Mouse (Mus musculus): ENCODE measurements around the gene Dab2ip. TPM values are rescaled to one million over a fixed set of nuclear protein-coding genes. Genes with fewer than 3 reads are reported as not detected.

Dab2ip gene
- total and polyA plus RNA-seq, 3 experiments: 4.9 to 15.6 (median 7.8) TPM

DNA sequence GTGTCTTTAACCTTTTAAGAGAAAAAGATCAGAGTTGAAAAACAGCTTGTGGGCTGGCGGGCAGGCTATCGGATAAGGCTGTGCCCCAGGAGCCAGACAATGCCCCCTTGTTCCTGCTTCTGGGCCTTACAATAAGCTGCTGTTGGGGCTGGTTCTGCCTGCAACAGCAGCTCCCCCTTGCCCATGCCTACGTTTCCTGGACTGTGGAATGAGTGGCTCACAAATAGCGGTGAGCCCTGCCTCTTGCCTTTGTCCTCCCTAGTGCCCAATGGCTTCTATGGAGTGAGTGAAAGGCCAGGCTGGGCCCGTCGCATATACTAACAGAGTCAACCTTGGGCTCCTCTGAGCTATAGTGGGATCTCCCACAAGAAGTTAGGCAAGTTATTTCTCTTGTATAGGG lies 144.5 kb downstream of the Dab2ip start:
- H3K4me2 ChIP-seq (ENCODE audit: insufficient read depth, low read depth, poor library complexity, severe bottlenecking): no peak overlapping the region
- H3K9ac ChIP-seq (ENCODE audit: insufficient read depth, low read depth): no peak overlapping the region
- in situ Hi-C loops (cut with MboI; ENCODE audit: low pct_ligation_motif_present, low pct_unique_long_range_greater_than_20kb, low sequenced_read_pairs): no loop called here
- H3K4me3 ChIP-seq (replicated peaks in 1 of 3; ENCODE audit: low read depth in 2 of 3, low read length in 2 of 3, poor library complexity in 1 of 3): no peak overlapping the region
- H3K27ac ChIP-seq (ENCODE audit: insufficient read depth, low read depth): no peak overlapping the region
- peaks cover 0 to 17% of the 10 kb centered on the region in 2 experiments for H3K36me3 ChIP-seq (replicated peaks in 1 of 2; ENCODE audit: control insufficient read depth in 1 of 2, insufficient read depth in 1 of 2, low read length in 1 of 2)
- no peak for TF ChIP-seq POLR2AphosphoS2 (IDR thresholded peaks at IDR 0.05; ENCODE audit: low read depth, low read length)
- TF ChIP-seq E2F4 (IDR thresholded peaks at IDR 0.05; ENCODE audit: insufficient replicate concordance, low read depth, low read length): no peak
- no peak for TF ChIP-seq NRF1 (IDR thresholded peaks at IDR 0.05; ENCODE audit: low read depth, low read length)
- no peak for TF ChIP-seq ZC3H11A (IDR thresholded peaks at IDR 0.05; ENCODE audit: low read depth, low read length)
- TF ChIP-seq MAFK (IDR thresholded peaks at IDR 0.05; ENCODE audit: insufficient replicate concordance, low read length): no peak
- TF ChIP-seq SIN3A (IDR thresholded peaks at IDR 0.05; ENCODE audit: low read length): no peak
- no peak for TF ChIP-seq USF2 (conservative IDR thresholded peaks at IDR 0.05; ENCODE audit: low read depth, low read length)
- no peak for TF ChIP-seq RCOR1 (conservative IDR thresholded peaks at IDR 0.05; ENCODE audit: low read depth, low read length)
- no peak for TF ChIP-seq UBTF (IDR thresholded peaks at IDR 0.05; ENCODE audit: low read depth, low read length)
- no peak for TF ChIP-seq SMC3 (IDR thresholded peaks at IDR 0.05; ENCODE audit: low read depth, low read length)
- TF ChIP-seq JUND (conservative IDR thresholded peaks at IDR 0.05; ENCODE audit: low read depth, low read length): no peak
- TF ChIP-seq JUN (IDR thresholded peaks at IDR 0.05; ENCODE audit: insufficient read depth, low read depth, low read length): no peak
- no peak for TF ChIP-seq ZNF384 (IDR thresholded peaks at IDR 0.05; ENCODE audit: low read depth, low read length)
- no peak for TF ChIP-seq MEF2A (IDR thresholded peaks at IDR 0.05; ENCODE audit: borderline replicate concordance, low read depth, low read length)
- no peak for TF ChIP-seq HCFC1 (IDR thresholded peaks at IDR 0.05; ENCODE audit: low read depth, low read length)
- TF ChIP-seq MAZ (IDR thresholded peaks at IDR 0.05; ENCODE audit: low read depth, low read length): no peak
- no peak for TF ChIP-seq PAX5 (IDR thresholded peaks at IDR 0.05; ENCODE audit: low read length)
- TF ChIP-seq CHD2 (IDR thresholded peaks at IDR 0.05; ENCODE audit: low read length): no peak
- no peak for TF ChIP-seq KAT2A (IDR thresholded peaks at IDR 0.05; ENCODE audit: insufficient replicate concordance, low read length)
- DNase-seq (ENCODE audit: extremely low read depth): no peak
- dilution Hi-C loops (cut with MboI; ENCODE audit: extremely low pct_ligation_motif_present, extremely low pct_unique_long_range_greater_than_20kb, low sequenced_read_pairs): no loop called here
- no peaks in the 10 kb centered on the region for H3K27me3 ChIP-seq (replicated peaks)
- H3K4me1 ChIP-seq (ENCODE audit: control insufficient read depth in 1 of 2, insufficient read depth in 2 of 2): no peaks in the 10 kb centered on the region
- peaks cover 6% of the 10 kb centered on the region for H3K9me3 ChIP-seq (replicated peaks; ENCODE audit: low read length)
- H3K79me2 ChIP-seq (replicated peaks; ENCODE audit: control insufficient read depth, extremely low read depth, insufficient read depth, poor library complexity, severe bottlenecking): no peaks in the 10 kb centered on the region; the same call in 1 of the 2 replicates

DNA sequence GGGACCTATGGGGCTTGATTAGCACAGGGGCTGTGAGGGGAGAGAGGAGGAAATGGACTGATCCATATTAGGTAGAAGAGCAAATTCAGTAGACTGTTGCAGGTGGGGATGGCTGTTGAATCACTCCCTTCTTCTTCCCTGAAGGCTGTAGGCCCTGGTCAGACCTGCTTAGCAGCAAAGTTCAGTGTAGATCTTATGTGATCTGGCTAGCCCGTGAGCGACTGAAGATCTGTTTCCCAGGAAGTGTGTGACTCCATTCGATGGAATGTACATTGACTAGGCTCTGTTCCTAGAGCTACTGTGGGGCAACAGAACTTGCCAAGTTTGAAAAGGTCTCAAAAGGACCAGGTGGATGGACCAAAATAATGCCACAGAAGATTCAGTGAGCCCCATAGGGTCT lies 145.2 kb downstream of the Dab2ip start:
- H3K4me2 ChIP-seq (ENCODE audit: insufficient read depth, low read depth, poor library complexity, severe bottlenecking): no peak overlapping the region
- DNase-seq (ENCODE audit: extremely low read depth): no peak
- H3K27me3 ChIP-seq (replicated peaks): no peaks in the 10 kb centered on the region
- in situ Hi-C loops (cut with MboI; ENCODE audit: low pct_ligation_motif_present, low pct_unique_long_range_greater_than_20kb, low sequenced_read_pairs): no loop called here
- TF ChIP-seq ZNF384 (IDR thresholded peaks at IDR 0.05; ENCODE audit: low read depth, low read length): no peak
- TF ChIP-seq ETS1 (conservative IDR thresholded peaks at IDR 0.05; ENCODE audit: low read depth, low read length): no peak
- TF ChIP-seq ELF1 (IDR thresholded peaks at IDR 0.05; ENCODE audit: low read depth, low read length): no peak
- TF ChIP-seq CHD2 (IDR thresholded peaks at IDR 0.05; ENCODE audit: low read length): no peak
- TF ChIP-seq POLR2AphosphoS2 (IDR thresholded peaks at IDR 0.05; ENCODE audit: low read depth, low read length): no peak
- no peak for TF ChIP-seq USF2 (conservative IDR thresholded peaks at IDR 0.05; ENCODE audit: low read depth, low read length)
- TF ChIP-seq MEF2A (IDR thresholded peaks at IDR 0.05; ENCODE audit: borderline replicate concordance, low read depth, low read length): no peak
- TF ChIP-seq MAZ (IDR thresholded peaks at IDR 0.05; ENCODE audit: low read depth, low read length): no peak
- TF ChIP-seq HCFC1 (IDR thresholded peaks at IDR 0.05; ENCODE audit: low read depth, low read length): no peak
- TF ChIP-seq TBP (conservative IDR thresholded peaks at IDR 0.05; ENCODE audit: low read depth, low read length): no peak
- TF ChIP-seq PAX5 (IDR thresholded peaks at IDR 0.05; ENCODE audit: low read length): no peak
- no peak for TF ChIP-seq MAFK (IDR thresholded peaks at IDR 0.05; ENCODE audit: insufficient replicate concordance, low read length)
- TF ChIP-seq NRF1 (IDR thresholded peaks at IDR 0.05; ENCODE audit: low read depth, low read length): no peak
- no peak for TF ChIP-seq SMC3 (IDR thresholded peaks at IDR 0.05; ENCODE audit: low read depth, low read length)
- TF ChIP-seq RCOR1 (conservative IDR thresholded peaks at IDR 0.05; ENCODE audit: low read depth, low read length): no peak
- no peak for TF ChIP-seq EP300 (IDR thresholded peaks at IDR 0.05; ENCODE audit: low read length)
- no peak for TF ChIP-seq TCF12 (IDR thresholded peaks at IDR 0.05; ENCODE audit: low read depth, low read length)
- no peak for TF ChIP-seq E2F4 (IDR thresholded peaks at IDR 0.05; ENCODE audit: insufficient replicate concordance, low read depth, low read length)
- no peak for TF ChIP-seq UBTF (IDR thresholded peaks at IDR 0.05; ENCODE audit: low read depth, low read length)
- TF ChIP-seq USF1 (IDR thresholded peaks at IDR 0.05; ENCODE audit: low read depth, low read length): no peak
- H3K79me2 ChIP-seq (replicated peaks; ENCODE audit: control insufficient read depth, extremely low read depth, insufficient read depth, poor library complexity, severe bottlenecking): no peaks in the 10 kb centered on the region; the same call in 1 of the 2 replicates
- H3K4me3 ChIP-seq (replicated peaks in 1 of 3; ENCODE audit: low read depth in 2 of 3, low read length in 2 of 3, poor library complexity in 1 of 3): no peak overlapping the region
- H3K36me3 ChIP-seq (replicated peaks in 1 of 2; ENCODE audit: control insufficient read depth in 1 of 2, insufficient read depth in 1 of 2, low read length in 1 of 2): peaks cover 0 to 21% of the 10 kb centered on the region in 2 experiments
- no peak overlapping the region for H3K27ac ChIP-seq (ENCODE audit: insufficient read depth, low read depth)
- no peak overlapping the region for H3K9ac ChIP-seq (ENCODE audit: insufficient read depth, low read depth)
- H3K4me1 ChIP-seq (ENCODE audit: control insufficient read depth in 1 of 2, insufficient read depth in 2 of 2): no peaks in the 10 kb centered on the region
- peaks cover 6% of the 10 kb centered on the region for H3K9me3 ChIP-seq (replicated peaks; ENCODE audit: low read length)
- dilution Hi-C loops (cut with MboI; ENCODE audit: extremely low pct_ligation_motif_present, extremely low pct_unique_long_range_greater_than_20kb, low sequenced_read_pairs): no loop called here
